Mouse (Mus musculus) embryonic facial prominence, embryonic 15.5 days (tissue): ENCODE data around the gene Fam234b. TPM values are rescaled to one million over a fixed set of nuclear protein-coding genes. Genes with fewer than 3 reads are reported as not detected.

Source experiments
- polyA plus RNA-seq: library from polyadenylated mRNA; unstranded; fragments of >200 nt; fragmentation: Nextera tagmentation; extraction: Ambion mirVana; gene quantifications from 2 replicates; pipeline ENCODE4 v1.2.1, GENCODE M21; 2015

Gene Fam234b
- polyA plus RNA-seq, 1 experiment from 2014 or later: 25.1 TPM

Other genes starting within 250 kb of the Fam234b start
- gene Apold1, start 216.3 kb upstream of the Fam234b start, polyA plus RNA-seq: 4.6 and 5.0 TPM in 2 replicates
- gene Ddx47, start 186.4 kb upstream of the Fam234b start, polyA plus RNA-seq: 101 and 108 TPM in 2 replicates
- 6.8 and 8.3 TPM in 2 replicates for gene Gprc5a, start 132.3 kb upstream of the Fam234b start, polyA plus RNA-seq
- gene Gprc5d, start 79.7 kb upstream of the Fam234b start, polyA plus RNA-seq: 2.8 and 7.2 TPM in 2 replicates
- 10.7 and 11.4 TPM in 2 replicates for gene Hebp1, start within 50 bp of the Fam234b start, polyA plus RNA-seq
- gene Gsg1, start 56.4 kb downstream of the Fam234b start, polyA plus RNA-seq: 2.1 and 2.6 TPM in 2 replicates
- gene Pbp2, start 112.4 kb downstream of the Fam234b start, polyA plus RNA-seq: 0.91 and 1.5 TPM in 2 replicates
- gene Emp1, start 164.6 kb downstream of the Fam234b start, polyA plus RNA-seq: 172 and 177 TPM in 2 replicates